Mouse (Mus musculus): ENCODE measurements around the gene Exoc3l2.
"Not testable (repeated sequence)": the region's sequence is repeated elsewhere in the genome, so short reads cannot be mapped to it uniquely, and the experiment has no call there.

Exoc3l2 gene

DNA sequence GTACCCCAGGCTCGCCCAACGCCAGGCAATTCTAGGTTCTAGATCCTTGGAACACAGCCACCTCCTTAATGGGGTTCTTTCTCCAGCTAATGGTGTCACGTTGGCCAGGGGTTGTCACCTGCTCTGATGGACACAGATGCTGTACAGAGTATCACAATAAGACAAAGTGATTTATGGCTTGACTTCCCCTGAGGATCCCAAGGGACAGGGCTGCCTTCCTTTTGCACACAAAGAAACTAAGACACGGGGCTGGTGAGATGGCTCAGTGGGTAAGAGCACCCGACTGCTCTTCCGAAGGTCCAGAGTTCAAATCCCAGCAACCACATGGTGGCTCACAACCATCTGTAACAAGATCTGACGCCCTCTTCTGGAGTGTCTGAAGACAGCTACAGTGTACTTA lies 48.8 kb downstream of the Exoc3l2 start:
- in situ Hi-C loops (cut with MboI; ENCODE audit: low sequenced_read_pairs), result not testable (repeated sequence)

DNA sequence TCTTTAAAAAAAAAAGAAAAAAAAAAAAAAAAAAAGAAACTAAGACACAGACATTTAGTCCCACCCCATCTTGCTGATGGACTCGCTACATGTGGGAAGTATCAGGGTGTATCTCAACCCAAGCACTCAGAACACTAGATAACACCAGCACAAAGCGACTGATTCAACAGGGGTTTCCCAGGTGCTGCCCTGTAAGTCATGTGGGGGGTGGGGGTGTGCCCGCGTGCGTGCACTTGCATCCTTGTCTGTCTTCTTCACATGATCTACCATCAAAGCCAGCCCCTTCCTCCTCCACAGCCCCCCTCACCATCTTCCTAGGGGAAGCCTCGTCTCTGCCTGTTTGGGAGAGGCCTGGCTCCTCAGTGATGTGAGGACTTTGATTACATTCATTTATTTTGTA lies 49.2 kb downstream of the Exoc3l2 start:
- in situ Hi-C loops (cut with MboI; ENCODE audit: low sequenced_read_pairs), result no loop called here

DNA sequence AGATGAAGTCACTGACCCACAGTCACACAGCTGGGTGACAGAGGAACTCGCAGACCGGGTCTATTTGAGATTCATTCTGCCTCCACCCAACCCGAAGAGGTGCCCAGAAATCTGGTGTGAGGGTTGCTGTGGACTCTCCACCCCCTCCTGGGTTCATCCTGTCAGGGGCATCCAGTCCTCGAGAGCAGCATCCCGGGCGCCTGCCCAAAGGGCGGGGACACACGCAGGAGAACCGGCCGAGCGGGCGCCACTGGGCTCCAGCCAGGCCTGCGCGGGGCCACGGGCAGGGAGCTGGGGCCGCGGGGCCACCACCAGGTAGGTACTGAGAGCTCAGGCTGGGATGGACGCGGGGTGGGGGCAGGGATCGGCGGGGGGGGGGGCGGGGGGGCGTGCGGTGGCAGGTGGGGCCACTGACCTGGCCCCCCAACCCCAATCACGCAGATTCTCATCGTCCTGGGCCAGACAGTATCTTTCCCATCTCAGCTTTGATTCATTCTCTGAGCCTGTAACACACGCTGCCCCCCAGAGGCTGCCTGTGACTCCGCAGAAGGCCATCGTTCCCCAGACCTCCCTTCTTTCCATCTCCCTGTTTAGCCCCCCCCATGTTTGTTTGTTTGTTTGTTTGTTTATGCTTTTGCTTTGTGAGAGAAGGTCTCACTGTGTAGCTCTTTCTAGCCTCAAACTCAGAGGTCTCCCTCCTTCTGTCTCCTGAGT lies 54.7 kb downstream of the Exoc3l2 start, which contains the start of gene Nkpd1:
Gene Nkpd1, plus strand, starts transcription at position 187 of the 714 bp plus-strand sequence.
- in situ Hi-C loops (cut with MboI; ENCODE audit: low sequenced_read_pairs), result no loop called here

DNA sequence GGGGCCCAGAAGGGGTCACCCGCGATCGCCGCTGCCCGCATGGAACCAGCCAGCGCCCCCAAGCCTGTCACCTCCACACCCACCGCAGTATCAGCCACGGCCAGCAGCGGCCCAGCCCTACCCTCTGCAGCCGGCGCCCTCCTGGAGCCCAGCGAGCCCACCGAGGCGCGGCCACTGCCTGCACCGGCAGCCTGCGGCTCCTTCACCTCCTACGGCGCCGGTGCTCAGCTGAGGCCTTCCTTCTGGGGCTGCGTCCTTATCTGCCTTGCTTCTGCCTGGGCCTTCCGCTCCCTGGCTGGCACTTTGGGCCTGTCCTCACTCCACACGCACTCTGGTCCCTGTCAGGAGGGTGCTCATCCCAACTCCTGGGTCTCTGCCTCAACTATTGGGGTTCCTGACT lies 56.9 kb downstream of the Exoc3l2 start:
- in situ Hi-C loops (cut with MboI; ENCODE audit: low sequenced_read_pairs), result loop anchor here (10.0 kb wide), 1 partner anchor 55 kb away; the partner anchor contains the start of gene Exoc3l2

DNA sequence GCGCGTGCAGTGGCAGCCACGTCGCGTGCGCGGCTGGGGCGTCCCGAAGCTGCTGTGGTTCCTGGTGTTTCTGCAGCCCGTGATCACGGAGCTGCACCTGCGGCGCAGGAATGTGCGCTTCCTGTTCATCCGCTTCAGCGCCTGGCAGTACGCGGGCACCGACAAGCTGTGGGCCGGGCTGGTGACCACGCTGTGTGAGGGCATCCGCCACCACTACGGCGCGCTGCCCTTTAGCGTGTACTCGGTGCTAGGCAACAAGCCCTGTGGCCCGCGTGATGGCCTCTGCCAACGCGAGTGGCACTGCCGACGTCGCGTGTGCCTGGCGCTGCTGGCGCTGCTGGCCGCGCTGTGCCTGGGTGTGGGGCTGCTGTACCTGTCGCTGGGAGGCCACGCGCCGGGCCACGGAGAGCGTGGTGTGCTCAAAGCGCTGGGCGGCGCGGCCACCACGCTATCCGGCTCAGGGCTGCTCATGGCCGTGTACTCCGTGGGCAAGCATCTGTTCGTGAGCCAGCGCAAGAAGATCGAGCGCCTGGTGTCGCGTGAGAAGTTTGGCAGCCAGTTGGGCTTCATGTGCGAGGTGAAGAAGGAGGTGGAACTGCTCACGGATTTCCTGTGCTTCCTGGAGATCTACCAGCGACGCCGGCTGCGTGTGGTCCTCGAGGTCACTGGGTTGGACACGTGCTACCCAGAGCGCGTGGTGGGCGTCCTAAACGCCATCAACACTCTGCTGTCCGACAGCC lies 60.1 kb downstream of the Exoc3l2 start:
- in situ Hi-C loops (cut with MboI; ENCODE audit: low sequenced_read_pairs), result loop anchor here (10.0 kb wide), 1 partner anchor 58 kb away; the partner anchor contains the start of gene Exoc3l2

DNA sequence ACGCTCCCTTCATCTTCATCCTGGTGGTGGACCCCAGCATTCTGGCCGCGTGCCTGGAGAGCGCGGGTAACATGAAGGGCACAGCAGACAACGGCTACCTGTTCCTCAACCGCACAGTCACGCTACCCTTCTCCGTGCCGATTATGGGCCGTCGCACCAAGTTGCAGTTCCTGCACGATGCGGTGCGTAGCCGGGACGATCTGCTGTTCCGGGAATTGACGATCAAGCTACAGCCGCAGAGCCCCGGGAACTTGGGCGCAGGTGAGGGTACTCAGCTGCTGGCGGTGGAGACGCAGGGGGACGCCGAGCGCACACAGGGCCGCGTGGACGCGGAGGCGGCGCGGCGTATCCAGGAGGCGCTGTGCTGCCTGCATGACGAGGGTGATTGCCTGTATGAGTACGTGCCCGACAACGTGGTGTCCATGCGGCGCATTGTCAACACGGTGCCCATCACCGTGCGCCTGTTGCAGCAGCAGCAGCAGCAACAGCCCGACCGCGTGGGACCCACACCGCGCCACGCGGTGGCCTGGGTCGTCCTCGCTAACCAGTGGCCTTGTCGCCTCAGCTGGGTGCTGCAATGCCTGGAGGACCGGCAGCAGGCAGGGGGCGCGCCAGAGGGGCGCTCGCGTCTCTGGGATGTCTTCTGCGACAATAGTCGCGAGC lies 60.8 kb downstream of the Exoc3l2 start:
- in situ Hi-C loops (cut with MboI; ENCODE audit: low sequenced_read_pairs), result loop anchor here (10.0 kb wide), 1 partner anchor 59 kb away; the partner anchor contains the start of gene Exoc3l2

DNA sequence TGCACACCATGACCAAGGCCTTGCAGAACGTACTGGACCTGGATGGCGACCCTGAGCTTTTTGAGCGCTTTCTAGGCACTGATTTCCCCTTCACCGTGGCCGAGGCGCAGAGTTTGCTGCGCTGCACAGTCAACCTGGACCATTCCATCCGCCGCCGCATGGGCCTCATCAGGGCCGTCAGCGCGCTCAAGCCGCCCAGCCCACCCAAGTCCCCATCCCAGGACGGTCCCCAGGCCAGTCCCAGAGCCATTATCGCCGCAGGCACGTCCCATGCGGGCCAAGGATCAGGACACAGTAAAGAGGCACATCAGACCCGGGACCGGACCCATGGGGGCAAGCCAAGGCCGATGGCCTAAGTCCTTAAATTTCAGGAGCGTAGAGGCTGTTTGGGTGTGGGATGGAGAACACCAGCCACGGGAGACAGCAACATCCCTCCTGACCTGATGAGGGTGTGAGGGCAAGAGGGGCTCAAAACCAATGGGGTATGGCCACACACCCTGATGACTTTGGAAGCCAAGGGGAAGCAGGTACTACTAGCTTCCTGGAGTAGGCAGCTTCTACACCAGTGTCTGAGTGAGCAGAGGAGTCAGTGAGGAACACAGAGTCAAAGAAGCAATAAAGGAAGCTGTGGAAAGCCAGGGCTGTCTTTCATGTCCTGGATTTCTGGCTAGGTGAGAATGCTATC lies 61.4 kb downstream of the Exoc3l2 start:
- in situ Hi-C loops (cut with MboI; ENCODE audit: low sequenced_read_pairs), result loop anchor here (10.0 kb wide), 1 partner anchor 60 kb away; the partner anchor contains the start of gene Exoc3l2

DNA sequence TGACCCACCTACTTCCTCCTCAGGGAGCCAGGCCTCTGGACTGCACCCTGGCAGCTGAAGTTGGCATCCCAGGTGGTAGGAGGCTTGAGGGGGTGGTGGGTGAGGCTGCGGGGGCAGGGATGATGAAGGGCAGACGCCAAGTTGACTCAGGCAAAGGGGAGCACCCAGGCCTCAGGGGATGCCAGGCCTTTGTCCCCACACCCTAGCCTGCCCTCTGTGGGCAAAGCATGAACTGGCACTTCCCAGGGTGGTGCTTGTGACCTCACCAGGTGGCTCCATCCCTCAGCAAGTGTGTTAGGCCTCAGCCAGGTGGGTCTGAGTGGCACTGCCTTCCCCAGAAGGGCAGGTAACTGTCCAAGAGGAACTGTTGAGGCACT lies 62.0 kb downstream of the Exoc3l2 start:
- in situ Hi-C loops (cut with MboI; ENCODE audit: low sequenced_read_pairs), result loop anchor here (10.0 kb wide), 1 partner anchor 60 kb away; the partner anchor contains the start of gene Exoc3l2

DNA sequence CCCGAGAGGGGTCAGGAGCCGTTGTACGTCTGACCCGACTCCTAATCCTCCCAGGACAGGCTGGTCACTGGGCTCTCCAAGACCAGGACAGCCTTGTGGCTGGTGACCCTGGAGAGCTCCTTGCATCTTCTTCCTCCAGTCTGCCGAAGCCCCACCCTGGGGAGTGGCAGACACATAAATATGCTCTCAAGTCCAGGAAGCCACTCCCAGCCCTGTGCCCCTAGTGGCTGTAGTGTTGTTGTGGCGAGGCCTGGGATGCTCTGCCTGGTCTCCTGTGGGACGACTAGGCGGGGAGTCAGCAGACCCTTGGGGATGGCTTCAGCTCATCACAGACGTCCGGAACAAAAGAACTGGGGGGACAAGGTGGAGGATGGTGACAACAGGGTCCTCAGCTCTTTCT lies 67.9 kb downstream of the Exoc3l2 start:
- in situ Hi-C loops (cut with MboI; ENCODE audit: low sequenced_read_pairs), result no loop called here

DNA sequence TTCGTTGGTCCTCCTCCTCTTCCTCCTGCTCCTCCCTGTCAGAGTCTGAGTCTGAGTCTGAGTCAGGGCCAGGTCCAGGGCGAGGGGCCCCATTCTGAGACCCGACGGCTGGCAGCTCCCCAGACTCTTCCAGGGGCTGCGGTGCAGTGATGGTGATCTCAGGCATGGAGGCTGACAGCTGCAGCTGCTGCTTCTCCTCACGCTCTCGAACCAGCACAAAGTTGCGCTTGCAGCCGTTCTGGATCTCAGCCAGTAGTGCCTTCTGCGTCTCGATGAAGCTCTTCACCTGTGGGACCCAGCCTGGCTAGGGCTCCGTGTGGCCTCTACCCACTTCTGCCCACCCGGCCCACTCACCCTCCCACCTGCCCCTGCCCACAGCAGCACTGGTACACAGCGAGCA lies 69.1 kb downstream of the Exoc3l2 start:
- in situ Hi-C loops (cut with MboI; ENCODE audit: low sequenced_read_pairs), result no loop called here

DNA sequence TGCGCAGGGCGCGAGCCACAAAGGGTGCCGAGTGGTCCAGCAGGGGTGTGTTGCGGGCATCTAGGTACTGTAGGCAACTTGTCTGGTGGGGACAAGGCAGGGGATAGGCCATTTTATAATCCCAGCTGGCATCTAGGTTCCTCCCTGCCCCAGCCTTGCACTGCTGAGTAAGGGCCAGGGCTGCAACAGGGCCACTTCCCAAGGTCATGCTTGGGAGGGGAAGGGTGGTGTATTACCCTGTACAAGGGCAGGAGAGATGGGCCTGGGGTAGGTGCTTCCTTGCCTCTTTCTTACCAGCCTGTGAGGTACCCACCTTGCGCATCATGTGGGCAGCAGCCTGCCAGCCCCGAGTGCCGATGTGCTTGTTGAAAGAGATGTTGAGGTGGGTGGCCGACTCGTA lies 71.5 kb downstream of the Exoc3l2 start:
- in situ Hi-C loops (cut with MboI; ENCODE audit: low sequenced_read_pairs), result no loop called here

DNA sequence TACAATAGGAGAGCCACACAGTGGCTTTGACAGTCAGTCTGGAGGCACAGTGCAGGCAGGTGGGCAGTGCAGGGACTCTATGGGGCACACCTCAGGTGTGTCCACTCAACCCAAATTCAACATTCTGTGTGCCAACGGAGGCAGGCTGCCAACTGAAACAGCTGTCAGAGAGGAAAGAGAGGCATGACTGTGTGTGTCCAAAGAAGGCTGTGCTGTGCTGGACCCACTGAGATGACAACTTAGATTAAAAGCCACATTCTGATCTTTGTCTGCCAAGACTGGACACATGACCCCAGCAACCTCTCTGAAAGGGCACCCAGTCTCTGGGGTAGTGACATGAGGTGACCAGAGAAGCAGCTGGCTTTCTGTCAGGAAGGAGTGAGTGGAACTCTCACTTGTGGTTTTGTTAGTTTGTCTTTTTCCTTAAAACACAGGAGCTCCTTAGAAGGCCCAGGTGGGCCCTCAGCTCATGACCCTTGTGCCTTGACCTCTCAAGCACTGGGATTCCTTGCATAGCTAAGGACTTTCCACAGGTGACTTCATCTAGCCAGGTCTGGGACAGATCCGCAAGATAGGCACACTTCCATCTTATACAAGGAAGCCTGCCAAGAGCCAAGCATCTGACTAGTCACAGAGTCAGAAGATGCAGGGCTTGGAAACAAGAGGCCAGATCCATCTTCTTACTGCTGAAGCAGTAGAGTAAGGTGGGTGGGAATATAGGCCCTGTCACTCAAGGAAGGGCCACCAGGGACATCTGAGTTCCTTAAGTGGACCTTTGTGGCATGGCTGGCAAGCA lies 77.8 kb downstream of the Exoc3l2 start:
- in situ Hi-C loops (cut with MboI; ENCODE audit: low sequenced_read_pairs), result no loop called here

DNA sequence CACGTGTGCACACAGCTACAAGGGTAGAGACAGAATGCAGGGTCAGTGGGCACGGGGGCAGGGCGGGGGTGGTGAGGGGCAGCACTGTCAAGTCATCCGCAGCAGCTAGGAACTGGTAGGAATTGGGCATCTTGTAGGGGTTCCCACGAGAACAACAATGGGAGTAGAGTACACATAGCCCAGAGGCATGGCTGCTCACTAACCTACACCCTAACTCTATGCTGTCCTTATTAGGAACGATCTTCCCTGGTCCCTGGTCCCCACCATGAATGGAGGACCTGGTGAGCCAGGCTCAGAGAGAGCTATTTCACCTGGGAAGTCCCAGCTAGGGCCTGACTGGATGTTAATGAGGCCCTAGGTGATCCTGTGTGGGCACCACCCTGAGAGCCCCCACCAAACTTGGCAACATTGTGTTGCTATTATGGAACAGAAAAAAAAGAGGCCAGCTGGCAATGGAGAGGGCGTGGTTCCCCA lies 78.6 kb downstream of the Exoc3l2 start:
- in situ Hi-C loops (cut with MboI; ENCODE audit: low sequenced_read_pairs), result no loop called here

DNA sequence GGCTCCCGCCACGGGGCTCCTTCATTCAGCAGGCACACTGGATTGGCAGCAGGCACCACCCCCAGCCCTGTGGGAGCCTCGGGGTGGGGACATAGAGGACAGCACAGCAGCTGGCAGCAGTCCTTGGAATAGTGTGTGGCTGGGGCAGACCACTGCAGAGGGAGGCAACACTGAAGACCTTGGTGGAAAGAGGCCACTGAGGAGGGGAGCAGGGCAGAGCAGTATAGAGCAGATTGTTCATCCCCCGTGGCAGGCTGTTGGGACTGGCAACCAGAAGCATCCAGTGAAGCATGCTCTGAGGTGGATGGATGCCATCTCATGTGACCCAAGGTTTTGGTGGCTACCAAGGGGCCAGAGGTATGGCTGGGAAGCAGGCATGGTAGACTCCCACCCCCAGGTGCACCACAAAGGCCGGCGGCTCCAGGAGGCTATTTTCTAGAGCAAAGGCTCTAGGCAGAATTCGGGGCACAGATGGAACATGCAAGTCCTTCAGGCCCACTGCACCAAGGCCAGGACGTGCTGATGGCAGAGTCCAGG lies 79.1 kb downstream of the Exoc3l2 start:
- in situ Hi-C loops (cut with MboI; ENCODE audit: low sequenced_read_pairs), result no loop called here

DNA sequence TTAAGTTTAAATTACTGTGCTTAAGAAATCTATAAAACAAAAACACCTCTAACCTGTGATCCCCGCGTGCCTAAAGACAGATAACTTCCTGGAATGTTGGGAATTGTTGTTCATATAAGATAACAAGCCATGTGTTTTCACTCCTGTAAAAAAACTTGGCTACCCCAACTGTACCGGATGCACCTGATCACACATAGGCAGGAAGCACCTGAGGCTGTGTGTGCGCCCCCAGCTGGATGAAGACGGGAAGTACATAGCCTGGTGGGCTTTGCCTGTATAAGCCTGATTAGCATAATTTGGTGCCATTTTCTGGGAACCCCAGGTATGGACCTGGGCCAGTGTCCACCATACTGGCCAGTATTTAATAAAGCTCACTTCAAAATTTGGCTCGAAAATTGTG lies 80.5 kb downstream of the Exoc3l2 start:
- in situ Hi-C loops (cut with MboI; ENCODE audit: low sequenced_read_pairs), result no loop called here

DNA sequence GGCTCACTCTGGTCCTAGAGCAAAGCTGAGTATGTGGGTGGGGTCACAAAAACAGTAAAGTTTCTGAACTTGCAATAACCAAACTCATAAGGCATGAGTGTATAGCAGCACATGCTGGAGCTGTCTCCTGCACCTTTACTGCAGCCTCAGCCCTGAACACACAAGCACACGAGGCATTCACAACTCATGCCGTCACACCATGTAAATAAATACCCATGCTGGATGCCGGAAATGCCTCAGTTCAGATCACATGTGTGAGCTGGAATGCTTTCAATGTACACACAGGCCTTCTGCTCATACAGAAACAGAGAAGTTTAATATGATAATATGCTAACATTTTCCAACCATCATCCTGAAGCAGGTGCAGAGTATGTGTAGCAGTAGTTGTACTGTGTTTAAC lies 82.9 kb downstream of the Exoc3l2 start:
- in situ Hi-C loops (cut with MboI; ENCODE audit: low sequenced_read_pairs), result no loop called here

Measured in CH12F3 (cell line).